ENCODE assay signal across 19 mouse cellular contexts in genomic region chr13:41446591-41446990, GRCm38 (mm10).
"Had no signal": no experiment of that assay in that cellular context is flagged by ENCODE, and none has a peak within 500 bp of the region (broad histone marks: within the 10 kb centered on the region; RNA-seq: fewer than 3 reads in every experiment).

No protein-coding gene starts in this region.

- H3K4me1 ChIP-seq: liver, embryonic 13.5 days; stomach, embryonic 15.5 days had no signal

- H3K36me3 ChIP-seq: kidney, embryonic 15.5 days; limb, embryonic 10.5 days; limb, embryonic 13.5 days; liver, embryonic 13.5 days; neural tube, embryonic 12.5 days; neural tube, embryonic 15.5 days; stomach, embryonic 15.5 days had no signal

- H3K4me2 ChIP-seq: kidney, embryonic 15.5 days; limb, embryonic 13.5 days; liver, embryonic 13.5 days; midbrain, embryonic 11.5 days; neural tube, embryonic 12.5 days; neural tube, embryonic 15.5 days; stomach, embryonic 15.5 days had no signal

- H3K4me3 ChIP-seq: kidney, embryonic 15.5 days; limb, embryonic 10.5 days; limb, embryonic 13.5 days; liver, embryonic 13.5 days; neural tube, embryonic 12.5 days; neural tube, embryonic 15.5 days; stomach, embryonic 15.5 days had no signal

- H3K27ac ChIP-seq: kidney, embryonic 15.5 days; limb, embryonic 10.5 days; limb, embryonic 13.5 days; liver, embryonic 13.5 days; neural tube, embryonic 12.5 days; neural tube, embryonic 15.5 days; stomach, embryonic 15.5 days had no signal

- H3K9ac ChIP-seq: kidney, embryonic 15.5 days; limb, embryonic 13.5 days; liver, embryonic 13.5 days; neural tube, embryonic 12.5 days; neural tube, embryonic 15.5 days; stomach, embryonic 15.5 days had no signal

- H3K27me3 ChIP-seq: kidney, embryonic 15.5 days; limb, embryonic 13.5 days; liver, embryonic 13.5 days; neural tube, embryonic 12.5 days; neural tube, embryonic 15.5 days; stomach, embryonic 15.5 days had no signal

- H3K9me3 ChIP-seq: kidney, embryonic 15.5 days; limb, embryonic 10.5 days; limb, embryonic 13.5 days; liver, embryonic 13.5 days; neural tube, embryonic 12.5 days; neural tube, embryonic 15.5 days; stomach, embryonic 15.5 days had no signal

- DNase-seq: kidney, adult 11 months; kidney, adult 8-10 months; kidney, postnatal 10 days; kidney, postnatal 36 days; liver; liver, embryonic 13.5 days; lung, adult 2 months; lung, postnatal 14 days; midbrain, embryonic 14.5 days; spleen, adult 18-20 months; thymus, adult 18-20 months; thymus, postnatal 36 days had no signal
